Mouse (Mus musculus): ENCODE data around the gene Olfr1371. TPM values are rescaled to one million over a fixed set of nuclear protein-coding genes. Genes with fewer than 3 reads are reported as not detected.
A peak's percentile ranks its signal among the peaks of the same experiment; 100 is the strongest.
"Not testable (repeated sequence)": the region's sequence is repeated elsewhere in the genome, so short reads cannot be mapped to it uniquely, and the experiment has no call there.

Gene Olfr1371
- polyA plus RNA-seq, 1 experiment from 2014 or later, result not detected

DNA sequence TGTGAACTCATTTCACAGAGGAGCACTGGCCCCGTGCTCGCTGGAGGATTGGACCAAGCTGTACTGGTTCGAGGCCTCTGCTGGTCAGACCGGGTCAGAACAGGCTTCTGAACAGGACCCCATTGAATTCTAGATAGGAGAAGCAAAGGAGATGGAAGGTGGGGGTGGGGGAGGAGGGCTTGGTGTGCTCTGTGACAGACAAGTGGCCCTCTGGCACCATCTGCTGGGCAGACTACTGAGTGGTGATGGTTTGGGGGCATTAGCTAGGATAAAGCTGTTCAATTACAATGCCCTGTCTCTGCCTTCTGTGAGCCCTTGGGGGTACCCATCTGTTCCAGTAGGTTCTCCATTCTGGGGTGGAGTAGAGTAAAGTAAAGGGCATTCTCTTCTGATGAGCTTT is 6.5 kb upstream of the Olfr1371 start:
- Histone ChIP-seq H3K4me1 (replicated peaks) (peaks cover 7% of the 10 kb centered on the region), H3K9me3 (no peaks in the 10 kb centered on the region), H3K27me3 (ENCODE audit: insufficient read depth, poor library complexity, severe bottlenecking) (peaks cover 11% of the 10 kb centered on the region), H3K27ac (no peak overlapping the region), H3K36me3 (no peaks in the 10 kb centered on the region), H3K4me3 (peak overlapping the region; percentile 20)
- WGBS, result 8% methylated on average over 4 of the region's 4 CpGs
- DNase-seq (ENCODE audit: low spot score), result peak; percentile 76

DNA sequence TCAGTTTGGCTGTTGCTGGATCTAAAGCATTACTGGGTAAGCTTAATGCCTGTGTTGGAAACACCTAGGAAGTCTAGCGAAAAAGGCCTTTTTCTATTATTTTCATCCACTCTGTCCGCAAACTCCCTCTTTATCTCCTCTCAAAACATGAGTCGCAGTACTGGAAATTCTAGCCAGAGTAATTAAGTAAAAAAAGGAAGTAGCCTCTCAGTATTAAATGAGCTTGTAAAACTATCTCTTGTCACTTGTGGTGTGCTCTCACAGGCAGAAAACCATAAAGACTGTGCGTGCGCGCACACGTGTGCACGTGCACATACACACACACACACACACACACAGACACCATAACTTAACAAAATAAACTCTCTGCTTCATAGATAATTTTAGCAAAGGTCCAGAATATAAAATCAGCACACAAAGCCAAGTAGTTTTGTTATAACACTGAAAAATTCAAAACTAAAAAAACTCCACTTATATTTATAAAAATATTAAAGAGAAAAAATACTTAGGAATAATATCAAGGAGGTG is 17.2 kb downstream of the Olfr1371 start:
- not testable (repeated sequence) for DNase-seq (ENCODE audit: low spot score); H3K4me3 ChIP-seq; H3K9me3 ChIP-seq; H3K4me1 ChIP-seq (replicated peaks); H3K27me3 ChIP-seq (ENCODE audit: insufficient read depth, poor library complexity, severe bottlenecking); H3K36me3 ChIP-seq; H3K27ac ChIP-seq
- WGBS, result 94% methylated on average over 8 of the region's 8 CpGs

DNA sequence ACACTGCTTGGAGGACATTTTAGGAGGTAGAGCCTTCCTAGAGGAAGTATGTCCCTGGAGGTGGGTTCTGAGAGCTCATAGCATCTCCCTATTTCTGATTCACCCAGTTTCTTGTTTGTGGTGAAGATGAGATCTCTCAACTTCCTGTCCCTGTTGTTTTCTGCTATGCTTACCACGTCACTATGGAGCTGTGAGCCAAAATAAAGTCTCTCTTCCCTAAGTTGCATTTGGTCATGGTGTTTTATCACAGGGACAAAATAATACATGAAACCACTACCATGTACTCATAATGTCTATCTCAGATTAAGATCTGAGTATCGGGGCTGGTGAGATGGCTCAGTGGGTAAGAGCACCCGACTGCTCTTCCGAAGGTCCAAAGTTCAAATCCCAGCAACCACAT is 33.1 kb downstream of the Olfr1371 start:
- H3K9me3 ChIP-seq; DNase-seq (ENCODE audit: low spot score); H3K4me3 ChIP-seq; H3K36me3 ChIP-seq; H3K27me3 ChIP-seq (ENCODE audit: insufficient read depth, poor library complexity, severe bottlenecking); H3K4me1 ChIP-seq (replicated peaks); H3K27ac ChIP-seq: not testable (repeated sequence)
- 90% methylated on average over 4 of the region's 4 CpGs for WGBS

DNA sequence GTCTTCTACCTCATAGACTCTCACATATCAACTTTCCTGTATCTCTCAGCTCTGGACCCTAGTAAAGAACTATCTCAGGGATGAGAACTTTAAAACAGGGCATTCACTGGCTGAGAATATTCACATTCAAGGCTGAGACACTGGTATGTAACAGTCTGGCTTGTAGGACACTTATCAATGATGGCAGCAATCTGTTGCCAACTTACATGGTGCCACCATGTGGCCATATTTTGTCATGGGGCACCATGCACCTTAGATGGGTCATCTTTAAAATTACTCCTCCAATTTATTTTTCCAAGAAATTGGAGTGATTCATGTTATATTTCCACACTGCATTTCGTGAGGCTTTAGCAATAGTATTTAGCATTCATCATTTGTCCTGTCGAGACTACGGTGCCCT is 33.9 kb downstream of the Olfr1371 start:
- DNase-seq (ENCODE audit: low spot score); H3K36me3 ChIP-seq; H3K4me1 ChIP-seq (replicated peaks); H3K27me3 ChIP-seq (ENCODE audit: insufficient read depth, poor library complexity, severe bottlenecking); H3K9me3 ChIP-seq; H3K27ac ChIP-seq; H3K4me3 ChIP-seq: not testable (repeated sequence)
- WGBS, result 87% methylated on average over 2 of the region's 3 CpGs

DNA sequence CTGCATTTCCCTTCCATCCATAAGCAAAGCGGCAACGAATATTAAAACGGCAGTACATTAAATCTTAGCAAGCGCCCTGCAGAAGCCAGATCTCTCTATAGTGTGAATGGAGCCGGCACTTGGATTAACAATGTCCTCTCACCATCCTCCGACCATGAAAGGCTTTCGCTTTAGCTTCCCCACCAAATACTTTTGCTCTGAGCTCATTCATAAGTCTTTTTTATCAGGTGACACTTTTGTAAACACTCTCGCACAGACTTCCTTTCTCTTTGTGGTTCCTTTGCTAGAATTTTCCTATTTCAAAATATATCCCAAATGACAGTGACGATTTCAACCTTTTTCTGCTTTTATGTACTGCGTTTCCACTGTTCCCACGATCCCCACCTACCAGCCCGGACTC is 45.3 kb downstream of the Olfr1371 start:
- Histone ChIP-seq H3K27ac (no peak overlapping the region), H3K4me1 (replicated peaks) (no peaks in the 10 kb centered on the region; the same call in 1 of the 2 replicates), H3K27me3 (ENCODE audit: insufficient read depth, poor library complexity, severe bottlenecking) (peaks cover 64% of the 10 kb centered on the region), H3K36me3 (no peaks in the 10 kb centered on the region), H3K9me3 (no peaks in the 10 kb centered on the region), H3K4me3 (peak overlapping the region; percentile 56)
- no peak for DNase-seq (ENCODE audit: low spot score)
- 24% methylated on average over 12 of the region's 12 CpGs for WGBS

DNA sequence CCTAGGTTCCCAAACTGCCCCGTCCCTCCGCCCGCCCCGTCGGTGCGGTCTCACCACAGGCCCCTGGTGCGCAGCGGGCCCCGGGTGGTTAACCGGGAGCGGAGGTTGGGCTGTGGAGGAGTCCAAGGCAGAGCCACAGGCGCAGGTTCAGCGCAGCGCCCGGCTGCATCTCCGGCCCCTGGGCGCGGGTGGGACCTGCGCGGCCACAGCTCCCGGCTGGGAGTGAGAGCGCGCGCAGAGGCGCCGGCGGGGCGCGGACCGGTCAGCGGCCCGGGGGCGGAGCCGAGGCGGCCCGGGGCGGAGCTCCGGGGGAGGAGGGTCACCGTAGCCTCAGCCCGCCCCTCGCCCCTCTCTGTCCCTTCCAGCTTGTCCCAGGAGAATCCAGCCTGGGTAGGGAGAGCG is 45.9 kb downstream of the Olfr1371 start:
- Histone ChIP-seq H3K4me3 (peak overlapping the region; percentile 56), H3K27me3 (ENCODE audit: insufficient read depth, poor library complexity, severe bottlenecking) (peaks cover 64% of the 10 kb centered on the region), H3K27ac (peak overlapping the region; percentile 64; the same call in 1 of the 2 replicates)
- peak; percentile 38 for DNase-seq (ENCODE audit: low spot score)
- H3K4me1 ChIP-seq (replicated peaks); H3K9me3 ChIP-seq; H3K36me3 ChIP-seq: not testable (repeated sequence)
- WGBS, result 2% methylated on average over 40 of the region's 42 CpGs

DNA sequence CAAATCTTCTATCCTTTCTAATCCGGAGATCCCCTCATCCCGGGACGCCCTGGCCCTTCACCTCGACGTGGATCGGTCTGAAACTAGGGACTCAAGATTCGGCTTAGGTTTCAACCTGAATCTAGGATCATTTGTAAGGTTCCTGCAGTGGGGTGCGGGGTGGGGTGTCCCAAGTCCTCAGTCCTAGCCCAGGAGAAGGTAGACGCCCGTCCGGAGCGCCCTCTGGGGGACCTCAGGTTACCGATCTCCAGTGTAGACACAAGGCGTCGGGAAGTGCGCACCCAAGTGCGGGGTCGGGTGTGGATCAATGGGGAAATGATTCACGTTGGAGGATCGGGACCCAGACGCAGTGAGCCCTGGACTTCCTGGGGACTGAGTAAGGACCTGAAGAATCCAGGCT is 46.7 kb downstream of the Olfr1371 start:
- Histone ChIP-seq H3K9me3 (no peaks in the 10 kb centered on the region), H3K27ac (no peak overlapping the region), H3K4me1 (replicated peaks) (no peaks in the 10 kb centered on the region; the same call in 1 of the 2 replicates), H3K36me3 (no peaks in the 10 kb centered on the region), H3K27me3 (ENCODE audit: insufficient read depth, poor library complexity, severe bottlenecking) (peaks cover 64% of the 10 kb centered on the region), H3K4me3 (peak overlapping the region; percentile 18; the same call in 1 of the 2 replicates)
- peak; percentile 29 for DNase-seq (ENCODE audit: low spot score)
- 1% methylated on average over 21 of the region's 21 CpGs for whole genome bisulfite sequencing

DNA sequence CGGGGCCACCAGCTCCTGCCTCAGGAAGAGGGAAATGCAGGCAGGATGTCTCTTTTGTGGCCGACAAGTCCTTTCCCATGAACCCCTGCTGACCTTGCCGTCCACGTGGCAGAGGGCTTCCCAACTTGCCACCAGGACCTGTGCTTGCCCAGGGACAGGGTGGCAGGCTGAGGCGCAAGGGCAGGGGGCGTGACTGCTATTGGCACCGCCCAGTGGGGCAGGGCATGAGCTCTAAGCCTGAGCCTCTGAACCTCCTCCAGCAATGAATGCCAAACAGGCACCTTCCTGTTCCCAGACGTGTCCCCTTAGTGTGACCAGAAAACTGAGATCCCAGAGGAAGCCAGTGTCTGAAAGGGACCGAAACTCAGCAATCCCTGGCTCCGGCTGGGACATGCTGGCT is 49.9 kb downstream of the Olfr1371 start:
- Histone ChIP-seq H3K9me3 (no peaks in the 10 kb centered on the region), H3K36me3 (no peaks in the 10 kb centered on the region), H3K4me1 (replicated peaks) (no peaks in the 10 kb centered on the region; the same call in 1 of the 2 replicates), H3K4me3 (no peak overlapping the region), H3K27ac (no peak overlapping the region), H3K27me3 (ENCODE audit: insufficient read depth, poor library complexity, severe bottlenecking) (peaks cover 48% of the 10 kb centered on the region)
- DNase-seq (ENCODE audit: low spot score), result no peak
- 37% methylated on average over 10 of the region's 10 CpGs for WGBS

Other genes with a start within 250 kb of the Olfr1371 start
- gene Cdkn2aipnl, start 246.3 kb downstream of the Olfr1371 start, polyA plus RNA-seq (2016; fragmentation: Nextera tagmentation; extraction: Ambion mirVana), result 133 and 134 TPM in 2 replicates
- gene Ube2b, start 213.2 kb downstream of the Olfr1371 start, polyA plus RNA-seq (2016; fragmentation: Nextera tagmentation; extraction: Ambion mirVana), result 205 and 207 TPM in 2 replicates
- 8.3 and 11.7 TPM in 2 replicates for gene Cdkl3, start 209.8 kb downstream of the Olfr1371 start, polyA plus RNA-seq (2016; fragmentation: Nextera tagmentation; extraction: Ambion mirVana)
- 84.2 and 97.8 TPM in 2 replicates for gene Ppp2ca, start 115.3 kb downstream of the Olfr1371 start, polyA plus RNA-seq (2016; fragmentation: Nextera tagmentation; extraction: Ambion mirVana)
- gene Olfr1373, start 68.5 kb downstream of the Olfr1371 start, polyA plus RNA-seq (2016; fragmentation: Nextera tagmentation; extraction: Ambion mirVana), result not detected in 2 replicates
- 905 and 976 TPM in 2 replicates for gene Skp1a, start 18.0 kb upstream of the Olfr1371 start, polyA plus RNA-seq (2016; fragmentation: Nextera tagmentation; extraction: Ambion mirVana)
- gene Tcf7, start 69.0 kb upstream of the Olfr1371 start, polyA plus RNA-seq (2016; fragmentation: Nextera tagmentation; extraction: Ambion mirVana), result 9.3 and 10.8 TPM in 2 replicates
- gene Vdac1, start 146.9 kb upstream of the Olfr1371 start, polyA plus RNA-seq (2016; fragmentation: Nextera tagmentation; extraction: Ambion mirVana), result 222 and 241 TPM in 2 replicates
- gene 9530068E07Rik, start 182.4 kb upstream of the Olfr1371 start, polyA plus RNA-seq (2016; fragmentation: Nextera tagmentation; extraction: Ambion mirVana), result 149 and 168 TPM in 2 replicates

All from hindbrain, embryonic 10.5 days (tissue).